Mouse (Mus musculus): ENCODE measurements around the gene Cdk5r2. TPM values are rescaled to one million over a fixed set of nuclear protein-coding genes. Genes with fewer than 3 reads are reported as not detected.
A peak's percentile ranks its signal among the peaks of the same experiment; 100 is the strongest.

Cdk5r2 gene
- polyA plus RNA-seq, 1 experiment from 2014 or later = 1.2 TPM

DNA sequence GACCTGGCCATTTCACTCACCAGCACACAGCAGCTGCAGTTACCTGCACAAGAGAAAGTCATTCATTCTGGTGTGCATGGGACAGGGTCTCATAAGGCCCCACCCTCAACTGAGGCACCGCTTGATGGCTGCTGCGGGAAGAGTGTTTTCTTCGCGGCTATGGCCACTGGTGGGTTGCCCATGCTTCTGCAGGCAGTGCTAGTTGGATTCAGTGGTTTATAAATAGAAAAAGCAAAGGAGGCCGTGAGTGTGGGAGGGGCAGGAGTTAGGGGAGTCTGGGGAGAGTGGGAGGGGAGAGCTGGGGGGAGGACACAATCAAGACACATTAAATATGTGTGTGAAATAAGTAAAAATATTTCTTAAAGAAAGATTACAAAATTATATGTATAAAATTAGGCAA, 11.6 kb upstream of the Cdk5r2 start:
- no peaks in the 10 kb centered on the region for H3K9me3 ChIP-seq (ENCODE audit: control insufficient read depth, low read length)
- no peak overlapping the region for H3K4me2 ChIP-seq (ENCODE audit: low read depth, low read length, severe bottlenecking)
- ATAC-seq (replicated peaks; ENCODE audit: low FRiP score) (no peak), DNase-seq (ENCODE audit: low spot score) (no peak)
- no peaks in the 10 kb centered on the region for H3K36me3 ChIP-seq (ENCODE audit: control insufficient read depth, insufficient read depth, low read length)
- no peak overlapping the region for H3K27ac ChIP-seq (ENCODE audit: low read depth, low read length)
- H3K4me1 ChIP-seq (replicated peaks; ENCODE audit: control insufficient read depth, insufficient read depth, low read length) = no peaks in the 10 kb centered on the region
- H3K27me3 ChIP-seq (ENCODE audit: control insufficient read depth, insufficient read depth, low read length) = no peaks in the 10 kb centered on the region
- H3K9ac ChIP-seq (ENCODE audit: low read length) = no peak overlapping the region
- H3K4me3 ChIP-seq (ENCODE audit: low read depth, low read length) = no peak overlapping the region
- WGBS = 84% methylated on average over 5 of the region's 5 CpGs

DNA sequence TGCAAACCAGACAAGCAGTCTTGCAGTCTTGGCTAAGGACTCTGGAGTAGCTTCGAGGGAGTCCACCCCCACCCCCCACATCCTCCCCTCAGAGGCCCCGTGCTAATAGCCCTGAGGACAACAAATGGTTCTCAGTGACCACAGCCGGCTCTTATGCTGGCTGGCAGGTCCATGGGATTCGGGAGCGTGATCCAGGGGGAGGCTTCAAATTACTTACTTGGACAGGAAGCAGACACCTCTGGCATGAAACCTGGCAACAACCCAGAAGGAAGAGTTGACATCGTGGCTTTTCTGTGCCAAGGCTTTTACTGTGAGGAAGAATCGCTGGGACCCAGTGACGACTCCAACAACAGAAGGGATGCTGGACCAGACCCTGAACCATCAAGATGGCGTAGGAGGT, 8.4 kb upstream of the Cdk5r2 start:
- ATAC-seq (replicated peaks; ENCODE audit: low FRiP score) (no peak), DNase-seq (ENCODE audit: low spot score) (no peak)
- Histone ChIP-seq H3K36me3 (ENCODE audit: control insufficient read depth, insufficient read depth, low read length) (no peaks in the 10 kb centered on the region), H3K9me3 (ENCODE audit: control insufficient read depth, low read length) (no peaks in the 10 kb centered on the region), H3K4me1 (replicated peaks; ENCODE audit: control insufficient read depth, insufficient read depth, low read length) (peaks cover 1% of the 10 kb centered on the region; the same call in 1 of the 2 replicates), H3K9ac (ENCODE audit: low read length) (no peak overlapping the region), H3K27me3 (ENCODE audit: control insufficient read depth, insufficient read depth, low read length) (no peaks in the 10 kb centered on the region; the same call in 1 of the 2 replicates), H3K27ac (ENCODE audit: low read depth, low read length) (no peak overlapping the region), H3K4me2 (ENCODE audit: low read depth, low read length, severe bottlenecking) (no peak overlapping the region), H3K4me3 (ENCODE audit: low read depth, low read length) (no peak overlapping the region)
- 53% methylated on average over 9 of the region's 9 CpGs for WGBS

DNA sequence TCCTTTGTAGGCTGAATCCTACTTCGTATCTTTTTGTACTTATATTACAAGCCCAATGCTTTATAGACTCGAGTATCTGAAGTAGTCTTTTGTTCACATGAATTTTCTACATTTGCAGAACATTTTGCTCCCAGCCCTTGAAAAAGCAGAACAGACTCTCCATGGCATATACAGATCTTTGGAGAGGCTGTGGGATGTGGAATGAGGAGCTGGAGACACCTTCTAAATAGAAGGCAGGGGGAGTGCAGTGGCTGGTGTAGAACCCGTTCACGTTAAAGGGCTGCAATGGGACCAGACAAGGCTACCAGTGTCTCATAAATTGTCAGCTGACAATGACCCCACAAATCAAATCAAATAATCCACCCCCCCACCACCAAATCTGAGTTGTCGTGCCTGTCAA, 5.8 kb upstream of the Cdk5r2 start:
- ATAC-seq (replicated peaks; ENCODE audit: low FRiP score) (no peak), DNase-seq (ENCODE audit: low spot score) (no peak)
- 49% methylated on average over 5 of the region's 5 CpGs for WGBS
- H3K4me1 ChIP-seq (replicated peaks; ENCODE audit: control insufficient read depth, insufficient read depth, low read length) = peaks cover 8% of the 10 kb centered on the region; the same call in 1 of the 2 replicates
- H3K9me3 ChIP-seq (ENCODE audit: control insufficient read depth, low read length) = no peaks in the 10 kb centered on the region
- no peak overlapping the region for H3K4me2 ChIP-seq (ENCODE audit: low read depth, low read length, severe bottlenecking)
- no peaks in the 10 kb centered on the region for H3K36me3 ChIP-seq (ENCODE audit: control insufficient read depth, insufficient read depth, low read length)
- peaks cover 11% of the 10 kb centered on the region for H3K27me3 ChIP-seq (ENCODE audit: control insufficient read depth, insufficient read depth, low read length)
- no peak overlapping the region for H3K4me3 ChIP-seq (ENCODE audit: low read depth, low read length)
- H3K27ac ChIP-seq (ENCODE audit: low read depth, low read length) = no peak overlapping the region
- H3K9ac ChIP-seq (ENCODE audit: low read length) = no peak overlapping the region

- ATAC-seq (replicated peaks; ENCODE audit: low FRiP score) = no peak
- H3K4me3 ChIP-seq (ENCODE audit: low read depth, low read length) = no peak overlapping the region
- DNase-seq (ENCODE audit: low spot score) = no peak
- H3K4me2 ChIP-seq (ENCODE audit: low read depth, low read length, severe bottlenecking) = no peak overlapping the region
- 26% methylated on average over 6 of the region's 6 CpGs for WGBS
- no peak overlapping the region for H3K27ac ChIP-seq (ENCODE audit: low read depth, low read length)
- H3K4me1 ChIP-seq (replicated peaks; ENCODE audit: control insufficient read depth, insufficient read depth, low read length) = peaks cover 15% of the 10 kb centered on the region
- H3K27me3 ChIP-seq (ENCODE audit: control insufficient read depth, insufficient read depth, low read length) = peaks cover 16% of the 10 kb centered on the region
- no peak overlapping the region for H3K9ac ChIP-seq (ENCODE audit: low read length)
- H3K9me3 ChIP-seq (ENCODE audit: control insufficient read depth, low read length) = no peaks in the 10 kb centered on the region
- H3K36me3 ChIP-seq (ENCODE audit: control insufficient read depth, insufficient read depth, low read length) = no peaks in the 10 kb centered on the region
Observed at GRCm38 (mm10) chr1:74850251-74850650, 4.5 kb upstream of the Cdk5r2 start.

- Histone ChIP-seq H3K4me1 (replicated peaks; ENCODE audit: control insufficient read depth, insufficient read depth, low read length) (peaks cover 25% of the 10 kb centered on the region), H3K36me3 (ENCODE audit: control insufficient read depth, insufficient read depth, low read length) (no peaks in the 10 kb centered on the region), H3K9ac (ENCODE audit: low read length) (peak overlapping the region; percentile 24; the same call in 1 of the 2 replicates), H3K27ac (ENCODE audit: low read depth, low read length) (peak overlapping the region; percentile 5; the same call in 1 of the 2 replicates), H3K27me3 (ENCODE audit: control insufficient read depth, insufficient read depth, low read length) (peaks cover 25% of the 10 kb centered on the region), H3K9me3 (ENCODE audit: control insufficient read depth, low read length) (no peaks in the 10 kb centered on the region), H3K4me3 (ENCODE audit: low read depth, low read length) (no peak overlapping the region), H3K4me2 (ENCODE audit: low read depth, low read length, severe bottlenecking) (no peak overlapping the region)
- ATAC-seq (replicated peaks; ENCODE audit: low FRiP score) = no peak
- peak; percentile 53 for DNase-seq (ENCODE audit: low spot score)
- WGBS = 8% methylated on average over 6 of the region's 6 CpGs
Observed at GRCm38 (mm10) chr1:74851001-74851775, 3.5 kb upstream of the Cdk5r2 start.

GRCm38 (mm10) chr1:74855156-74855555, 422 bp downstream of the Cdk5r2 start:
- peak; percentile 75 for DNase-seq (ENCODE audit: low spot score)

GRCm38 (mm10) chr1:74855651-74856438, 1.1 kb downstream of the Cdk5r2 start:
- H3K9ac ChIP-seq (ENCODE audit: low read length) = peak overlapping the region; percentile 75
- no peak for ATAC-seq (replicated peaks; ENCODE audit: low FRiP score)

More at GRCm38 (mm10) chr1:74855156-74855555, 422 bp downstream of the Cdk5r2 start:
- peak overlapping the region; percentile 90 for H3K4me2 ChIP-seq (ENCODE audit: low read depth, low read length, severe bottlenecking)
- H3K9ac ChIP-seq (ENCODE audit: low read length) = peak overlapping the region; percentile 75
- H3K4me3 ChIP-seq (ENCODE audit: low read depth, low read length) = peak overlapping the region; percentile 71
- peaks cover 48% of the 10 kb centered on the region for H3K27me3 ChIP-seq (ENCODE audit: control insufficient read depth, insufficient read depth, low read length)
- peaks cover 30% of the 10 kb centered on the region for H3K4me1 ChIP-seq (replicated peaks; ENCODE audit: control insufficient read depth, insufficient read depth, low read length)
- peak; percentile 6; the same call in 1 of the 2 replicates for ATAC-seq (replicated peaks; ENCODE audit: low FRiP score)
- H3K9me3 ChIP-seq (ENCODE audit: control insufficient read depth, low read length) = no peaks in the 10 kb centered on the region
- 0% methylated on average over 41 of the region's 48 CpGs for WGBS
- no peaks in the 10 kb centered on the region for H3K36me3 ChIP-seq (ENCODE audit: control insufficient read depth, insufficient read depth, low read length)
- H3K27ac ChIP-seq (ENCODE audit: low read depth, low read length) = no peak overlapping the region

GRCm38 (mm10) chr1:74856439-74856720, 1.6 kb downstream of the Cdk5r2 start:
- Histone ChIP-seq H3K4me1 (replicated peaks; ENCODE audit: control insufficient read depth, insufficient read depth, low read length) (peaks cover 29% of the 10 kb centered on the region), H3K4me2 (ENCODE audit: low read depth, low read length, severe bottlenecking) (peak overlapping the region; percentile 90), H3K4me3 (ENCODE audit: low read depth, low read length) (peak overlapping the region; percentile 71), H3K27ac (ENCODE audit: low read depth, low read length) (no peak overlapping the region), H3K36me3 (ENCODE audit: control insufficient read depth, insufficient read depth, low read length) (no peaks in the 10 kb centered on the region), H3K27me3 (ENCODE audit: control insufficient read depth, insufficient read depth, low read length) (peaks cover 48% of the 10 kb centered on the region), H3K9ac (ENCODE audit: low read length) (peak overlapping the region; percentile 75), H3K9me3 (ENCODE audit: control insufficient read depth, low read length) (no peaks in the 10 kb centered on the region)
- DNase-seq (ENCODE audit: low spot score) (no peak), ATAC-seq (replicated peaks; ENCODE audit: low FRiP score) (no peak)
- 2% methylated on average over 11 of the region's 11 CpGs for WGBS

More at GRCm38 (mm10) chr1:74855651-74856438, 1.1 kb downstream of the Cdk5r2 start:
- peak overlapping the region; percentile 71 for H3K4me3 ChIP-seq (ENCODE audit: low read depth, low read length)
- peak overlapping the region; percentile 90 for H3K4me2 ChIP-seq (ENCODE audit: low read depth, low read length, severe bottlenecking)
- under 1% methylated on average over 74 of the region's 74 CpGs for WGBS
- peaks cover 48% of the 10 kb centered on the region for H3K27me3 ChIP-seq (ENCODE audit: control insufficient read depth, insufficient read depth, low read length)
- DNase-seq (ENCODE audit: low spot score) = peak; percentile 70
- peaks cover 30% of the 10 kb centered on the region for H3K4me1 ChIP-seq (replicated peaks; ENCODE audit: control insufficient read depth, insufficient read depth, low read length)
- no peaks in the 10 kb centered on the region for H3K36me3 ChIP-seq (ENCODE audit: control insufficient read depth, insufficient read depth, low read length)
- no peaks in the 10 kb centered on the region for H3K9me3 ChIP-seq (ENCODE audit: control insufficient read depth, low read length)
- H3K27ac ChIP-seq (ENCODE audit: low read depth, low read length) = no peak overlapping the region
